Comparison of ENCODE assay signal across 14 mouse cellular contexts in the genomic region with DNA sequence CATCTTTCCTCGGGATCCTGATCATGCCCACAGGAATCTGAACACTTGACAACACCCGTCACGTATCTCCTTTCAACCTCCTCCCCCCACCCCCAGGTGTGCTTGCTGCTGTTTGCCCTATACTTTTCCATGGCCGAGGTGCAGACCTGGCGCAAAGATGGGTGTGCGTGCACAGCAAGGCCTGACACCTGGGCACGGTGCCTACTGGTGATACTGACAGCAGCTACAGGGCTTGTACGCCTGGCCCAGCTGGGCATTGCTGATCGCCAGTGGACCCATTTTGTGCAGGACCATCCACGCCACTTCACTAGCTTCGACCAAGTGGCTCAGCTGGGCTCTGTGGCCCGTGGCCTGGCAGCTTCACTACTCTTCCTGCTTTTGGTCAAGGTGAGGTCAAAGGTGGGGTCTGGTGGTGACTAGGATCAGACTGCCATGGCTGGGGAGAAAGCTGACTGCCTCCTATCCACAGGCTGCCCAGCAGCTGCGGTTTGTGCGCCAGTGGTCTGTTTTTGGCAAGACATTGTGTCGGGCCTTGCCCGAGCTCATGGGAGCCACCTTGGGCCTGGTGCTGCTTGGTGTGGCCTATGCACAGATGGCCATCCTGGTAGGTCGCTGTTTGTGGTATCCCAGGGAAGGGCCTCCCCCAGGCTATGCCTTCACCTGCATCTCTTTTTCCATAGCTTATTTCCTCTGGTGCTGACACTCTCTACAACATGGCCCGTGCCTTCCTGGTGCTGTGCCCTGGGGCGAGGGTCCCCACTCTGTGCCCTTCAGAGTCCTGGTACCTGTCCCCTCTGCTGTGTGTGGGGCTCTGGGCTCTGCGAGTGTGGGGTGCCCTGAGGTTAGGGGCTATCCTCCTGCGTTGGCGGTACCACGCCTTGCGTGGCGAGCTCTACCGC. TPM values are rescaled to one million over a fixed set of nuclear protein-coding genes. Genes with fewer than 3 reads are reported as not detected.
DNase-seq lines count a peak whose midpoint lies in the region; ATAC-seq and TF ChIP-seq lines count a peak whose summit lies in the region.
"Had no signal": no experiment of that assay in that cellular context is flagged by ENCODE, and none has a peak within 500 bp of the region (broad histone marks: within the 10 kb centered on the region; RNA-seq: fewer than 3 reads in every experiment).

No protein-coding gene starts in this region.

- TF ChIP-seq POLR2A in testis, adult 2 months (IDR thresholded peaks at IDR 0.05; ENCODE audit: control insufficient read depth, low read depth, low read length), result no peak

- whole genome bisulfite sequencing in heart, postnatal 0 days, result 91% methylated on average over 26 of the region's 26 CpGs

- no peaks in the 10 kb centered on the region for H3K9me3 ChIP-seq in heart, postnatal 0 days (replicated peaks; ENCODE audit: control insufficient read depth, low read length)
- H3K9me3 ChIP-seq: embryonic facial prominence, embryonic 13.5 days; limb, embryonic 13.5 days; midbrain, embryonic 10.5 days had no signal

- no peak overlapping the region for H3K27ac ChIP-seq in heart, postnatal 0 days (ENCODE audit: low read depth)
- H3K27ac ChIP-seq in testis, adult 2 months (ENCODE audit: control insufficient read depth, insufficient read depth, low read depth, low read length), result no peak overlapping the region
- H3K27ac ChIP-seq: embryonic facial prominence, embryonic 13.5 days; heart, adult 2 months; limb, embryonic 13.5 days; midbrain, embryonic 10.5 days had no signal

- no peaks in the 10 kb centered on the region for H3K27me3 ChIP-seq in heart, postnatal 0 days (ENCODE audit: control insufficient read depth, insufficient read depth, low read length)
- no peaks in the 10 kb centered on the region for H3K27me3 ChIP-seq in testis, adult 2 months (ENCODE audit: control insufficient read depth, insufficient read depth, low read length)
- H3K27me3 ChIP-seq: embryonic facial prominence, embryonic 13.5 days; limb, embryonic 13.5 days had no signal

- DNase-seq in heart, postnatal 0 days (ENCODE audit: low spot score), result peak; percentile 4
- DNase-seq in heart, adult 9 months (ENCODE audit: low spot score in 2 of 2), result no peak
- no peak for DNase-seq in testis, postnatal 14 days (ENCODE audit: low spot score)
- DNase-seq in cerebellum, postnatal 10 days, result peak; percentile 34 to 44
- DNase-seq in spleen, postnatal 36 days (ENCODE audit: low spot score in 2 of 2), result no peak
- DNase-seq in urinary bladder, postnatal 14 days (ENCODE audit: low spot score), result no peak
- DNase-seq: heart, adult 2 months; heart, postnatal 10 days; kidney, adult 11 months; kidney, postnatal 10 days had no signal

- ATAC-seq in heart, postnatal 0 days (ENCODE audit: insufficient read depth, low read depth), result no peak

- no peak overlapping the region for H3K4me3 ChIP-seq in heart, postnatal 0 days (ENCODE audit: low read depth, low read length)
- H3K4me3 ChIP-seq in testis, adult 2 months (ENCODE audit: control insufficient read depth, low read depth, low read length), result peak overlapping the region; percentile 73
- H3K4me3 ChIP-seq: embryonic facial prominence, embryonic 13.5 days; heart, adult 2 months; limb, embryonic 13.5 days; midbrain, embryonic 10.5 days had no signal

- no peak overlapping the region for H3K9ac ChIP-seq in heart, postnatal 0 days (replicated peaks; ENCODE audit: low read depth, low read length)
- H3K9ac ChIP-seq: embryonic facial prominence, embryonic 13.5 days; limb, embryonic 13.5 days had no signal

- no peak overlapping the region for H3K4me2 ChIP-seq in heart, postnatal 0 days (ENCODE audit: low read depth, low read length)
- H3K4me2 ChIP-seq: embryonic facial prominence, embryonic 13.5 days; limb, embryonic 13.5 days had no signal

- no peak for TF ChIP-seq CTCF in heart, postnatal 0 days (IDR thresholded peaks at IDR 0.05; ENCODE audit: low read depth)
- no peak for TF ChIP-seq CTCF in testis, adult 2 months (IDR thresholded peaks at IDR 0.05; ENCODE audit: control insufficient read depth, insufficient read depth, insufficient replicate concordance, low read depth, low read length)

- H3K36me3 ChIP-seq in heart, postnatal 0 days (replicated peaks; ENCODE audit: control insufficient read depth, insufficient read depth, low read length), result peaks cover 97% of the 10 kb centered on the region
- peaks cover 4% of the 10 kb centered on the region for H3K36me3 ChIP-seq in testis, adult 2 months (ENCODE audit: control insufficient read depth, insufficient read depth, low read length)

- no peaks in the 10 kb centered on the region for H3K4me1 ChIP-seq in heart, postnatal 0 days (ENCODE audit: control insufficient read depth, insufficient read depth)
- H3K4me1 ChIP-seq in testis, adult 2 months (ENCODE audit: control insufficient read depth, insufficient read depth, low read length), result no peaks in the 10 kb centered on the region
- H3K4me1 ChIP-seq: embryonic facial prominence, embryonic 13.5 days; limb, embryonic 13.5 days; midbrain, embryonic 10.5 days had no signal

- TF ChIP-seq EP300 in heart, postnatal 0 days (IDR thresholded peaks at IDR 0.05; ENCODE audit: low read depth), result no peak

RNA-seq across cellular contexts. Expression of a gene that starts 38.2 kb away (rescaled TPM):
- 55.4 and 88.7 TPM in 2 replicates for total RNA-seq in heart, postnatal 0 days (2014; rRNA removed; ENCODE audit: low replicate concordance)
- 29.2 and 34.4 TPM in 2 replicates for polyA plus RNA-seq in heart, postnatal 0 days (2015; fragmentation: Nextera tagmentation; extraction: Ambion mirVana)
- polyA plus RNA-seq in testis, adult 2 months (2012; rRNA removed), result 37.8 and 41.6 TPM in 2 replicates

RNA-seq across cellular contexts. Expression of a gene that starts 38.2 kb away (rescaled TPM):
- total RNA-seq in heart, postnatal 0 days (2014; rRNA removed; ENCODE audit: low replicate concordance), result 3.7 and 10.0 TPM in 2 replicates
- polyA plus RNA-seq in heart, postnatal 0 days (2015; fragmentation: Nextera tagmentation; extraction: Ambion mirVana), result 5.7 and 7.3 TPM in 2 replicates
- polyA plus RNA-seq in testis, adult 2 months (2012; rRNA removed), result 3.2 and 3.7 TPM in 2 replicates

RNA-seq across cellular contexts. Expression of a gene that starts 44.6 kb away (rescaled TPM):
- total RNA-seq in heart, postnatal 0 days (2014; rRNA removed; ENCODE audit: low replicate concordance), result 44.5 and 57.5 TPM in 2 replicates
- polyA plus RNA-seq in heart, postnatal 0 days (2015; fragmentation: Nextera tagmentation; extraction: Ambion mirVana), result 7.1 and 9.8 TPM in 2 replicates
- 31.6 and 35.0 TPM in 2 replicates for polyA plus RNA-seq in testis, adult 2 months (2012; rRNA removed)

RNA-seq across cellular contexts. Expression of a gene that starts 55.9 kb away (rescaled TPM):
- total RNA-seq in heart, postnatal 0 days (2014; rRNA removed; ENCODE audit: low replicate concordance), result 87.9 and 118 TPM in 2 replicates
- 61.9 and 68.1 TPM in 2 replicates for polyA plus RNA-seq in heart, postnatal 0 days (2015; fragmentation: Nextera tagmentation; extraction: Ambion mirVana)
- polyA plus RNA-seq in testis, adult 2 months (2012; rRNA removed), result 3.3 and 3.9 TPM in 2 replicates

Comparison
In these comparisons a context has a peak if more than half of its experiments do, and no peak if none do; other contexts are left out.
1. DNase-seq: peak in heart, postnatal 0 days (single experiment) and cerebellum, postnatal 10 days (2 of 2); none in heart, adult 9 months (0 of 2), testis, postnatal 14 days (single experiment), spleen, postnatal 36 days (0 of 2) and urinary bladder, postnatal 14 days (single experiment).